Mouse (Mus musculus) mouse trophoblast stem cell (cell line): Measurements from ENCODE around the gene Gm45234.

Source experiments
- in situ Hi-C, 2 experiments: fragments of 300-500 bp; cut with MseI, MboI; formaldehyde crosslinking; loops; 2 replicates in 1 of 2; 3 replicates in 1 of 2; pipeline ENCODE4 v1.15.1; 2025

The Gm45234 gene

GRCm38 (mm10) chr6:124740211-124740887 is 15.5 kb downstream of the Gm45234 start:
- in situ Hi-C loops: no loop called here

GRCm38 (mm10) chr6:124739231-124739796 is 16.5 kb downstream of the Gm45234 start:
- in situ Hi-C loops: no loop called here

- in situ Hi-C loops: no loop called here
Observed at GRCm38 (mm10) chr6:124738511-124739023, 17.3 kb downstream of the Gm45234 start, which contains the start of gene Ptpn6. Gene Ptpn6, minus strand, starts transcription at chr6:124738714.

- in situ Hi-C loops: no loop called here
Observed at GRCm38 (mm10) chr6:124737040-124737439, 18.8 kb downstream of the Gm45234 start.

GRCm38 (mm10) chr6:124734417-124734816 is 21.4 kb downstream of the Gm45234 start:
- in situ Hi-C loops: no loop called here

GRCm38 (mm10) chr6:124732476-124733370 is 23.1 kb downstream of the Gm45234 start:
- in situ Hi-C loops: no loop called here

GRCm38 (mm10) chr6:124731038-124731437 is 24.8 kb downstream of the Gm45234 start:
- in situ Hi-C loops: no loop called here

GRCm38 (mm10) chr6:124729850-124730705 is 25.7 kb downstream of the Gm45234 start:
- in situ Hi-C loops: no loop called here

GRCm38 (mm10) chr6:124728621-124729020 is 27.2 kb downstream of the Gm45234 start:
- in situ Hi-C loops: no loop called here

- in situ Hi-C loops: no loop called here
Observed at GRCm38 (mm10) chr6:124724472-124724871, 31.3 kb downstream of the Gm45234 start.

- in situ Hi-C loops: no loop called here
Observed at GRCm38 (mm10) chr6:124723541-124723940, 32.3 kb downstream of the Gm45234 start.

GRCm38 (mm10) chr6:124722876-124723473 is 32.8 kb downstream of the Gm45234 start:
- in situ Hi-C loops: no loop called here

GRCm38 (mm10) chr6:124720904-124721303 is 34.9 kb downstream of the Gm45234 start:
- in situ Hi-C loops: no loop called here

- in situ Hi-C loops: no loop called here
Observed at GRCm38 (mm10) chr6:124719354-124719978, 36.4 kb downstream of the Gm45234 start.

- in situ Hi-C loops: no loop called here
Observed at GRCm38 (mm10) chr6:124718703-124719102, 37.1 kb downstream of the Gm45234 start.

- in situ Hi-C loops: no loop called here
Observed at GRCm38 (mm10) chr6:124717968-124718367, 37.9 kb downstream of the Gm45234 start.

- in situ Hi-C loops: no loop called here
Observed at GRCm38 (mm10) chr6:124716864-124717490, 38.8 kb downstream of the Gm45234 start.

GRCm38 (mm10) chr6:124712918-124713317 is 42.9 kb downstream of the Gm45234 start:
- in situ Hi-C loops: no loop called here

GRCm38 (mm10) chr6:124711824-124712782 is 43.7 kb downstream of the Gm45234 start, which contains the start of the genes Emg1 and Phb2:
Gene Emg1, minus strand, starts transcription at chr6:124712178.
Gene Phb2, plus strand, starts transcription at chr6:124712336.
- in situ Hi-C loops: no loop called here
